ENCODE assay signal across 27 mouse cellular contexts in the genomic region with DNA sequence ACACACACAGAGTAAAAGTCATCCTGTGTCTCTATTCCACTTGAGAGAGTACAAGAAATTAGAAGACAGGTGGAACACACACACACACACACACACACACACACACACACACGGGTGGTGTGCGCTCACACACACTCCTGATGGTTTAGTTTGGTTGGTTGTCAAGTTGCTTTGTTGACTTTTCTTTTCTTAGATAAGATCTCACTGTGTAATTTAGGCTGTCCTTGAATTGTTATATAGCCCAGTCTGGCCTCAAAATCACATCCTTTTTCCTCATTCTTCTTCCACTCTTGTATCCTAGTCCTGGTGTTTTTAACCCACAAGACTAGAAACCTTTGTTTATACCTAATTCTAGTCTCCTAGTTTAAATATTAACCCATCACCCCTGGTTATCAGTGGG.
DNase-seq lines count a peak whose midpoint lies in the region; ATAC-seq and TF ChIP-seq lines count a peak whose summit lies in the region.
"Had no signal": no experiment of that assay in that cellular context is flagged by ENCODE, and none has a peak within 500 bp of the region (broad histone marks: within the 10 kb centered on the region; RNA-seq: fewer than 3 reads in every experiment).

No protein-coding gene starts in this region.

- H3K9ac ChIP-seq in liver, adult 2 months (ENCODE audit: low read depth, low read length) = no peak overlapping the region
- no peak overlapping the region for H3K9ac ChIP-seq in liver, embryonic 12.5 days
- no peak overlapping the region for H3K9ac ChIP-seq in stomach, embryonic 14.5 days (replicated peaks; ENCODE audit: low read depth, low read length)
- H3K9ac ChIP-seq: embryonic facial prominence, embryonic 12.5 days; forebrain, embryonic 12.5 days; limb, embryonic 12.5 days; midbrain, embryonic 12.5 days had no signal

- DNase-seq in liver, adult 2 months (ENCODE audit: extremely low read depth, low read depth, low spot score) = peak; percentile 55
- no peak for DNase-seq in liver
- DNase-seq in left cerebral cortex, adult 2 months (ENCODE audit: extremely low spot score in 1 of 2, low spot score in 2 of 2) = no peak
- DNase-seq in retina, embryonic 14.5 days (ENCODE audit: low spot score) = no peak
- DNase-seq: adrenal gland, postnatal 10 days; cerebellum, adult 2 months; cerebellum, postnatal 25 days; gastrocnemius, postnatal 10 days; heart, adult 11 months; kidney, adult 18-20 months; kidney, postnatal 10 days; lung, adult 18-20 months; lung, postnatal 14 days; thymus, postnatal 25 days had no signal

- ATAC-seq in liver, embryonic 12.5 days = no peak
- ATAC-seq in stomach, embryonic 14.5 days (ENCODE audit: insufficient number of reproducible peaks, insufficient read depth, low FRiP score, low read depth) = 0 out of 2 replicates have a peak, but pooled peaks have one; percentile 33
- ATAC-seq in activated CD4-positive, CD25-positive, alpha-beta regulatory T cell, adult 4 months = no peak
- ATAC-seq: hindbrain, embryonic 16.5 days; Patski had no signal

- no peaks in the 10 kb centered on the region for H3K36me3 ChIP-seq in liver, adult 2 months (ENCODE audit: control insufficient read depth, insufficient read depth, low read length)
- peaks cover 33% of the 10 kb centered on the region for H3K36me3 ChIP-seq in liver, embryonic 12.5 days
- no peaks in the 10 kb centered on the region for H3K36me3 ChIP-seq in stomach, embryonic 14.5 days (ENCODE audit: control insufficient read depth, insufficient read depth, low read length)
- H3K36me3 ChIP-seq: embryonic facial prominence, embryonic 12.5 days; forebrain, embryonic 12.5 days; hindbrain, embryonic 10.5 days; limb, embryonic 12.5 days; midbrain, embryonic 12.5 days had no signal

- no peak overlapping the region for H3K4me2 ChIP-seq in liver, embryonic 12.5 days
- no peak overlapping the region for H3K4me2 ChIP-seq in stomach, embryonic 14.5 days (replicated peaks; ENCODE audit: low read depth, low read length)
- H3K4me2 ChIP-seq: embryonic facial prominence, embryonic 12.5 days; forebrain, embryonic 12.5 days; heart, embryonic 11.5 days; limb, embryonic 12.5 days; midbrain, embryonic 12.5 days had no signal

- intact Hi-C loops in left cerebral cortex, adult 2 months (cut with DNase I) = no loop called here

- no peak overlapping the region for H3K27ac ChIP-seq in liver, adult 2 months (replicated peaks; ENCODE audit: insufficient read depth, low read depth, low read length)
- peak overlapping the region; percentile 96 for H3K27ac ChIP-seq in embryonic fibroblast, embryonic 13.5 days (ENCODE audit: insufficient read depth, low read length)
- peak overlapping the region; percentile 79 for H3K27ac ChIP-seq in liver, embryonic 12.5 days
- no peak overlapping the region for H3K27ac ChIP-seq in stomach, embryonic 14.5 days (ENCODE audit: low read length)
- no peak overlapping the region; the same call in 1 of the 2 replicates for H3K27ac ChIP-seq in left cerebral cortex, adult 2 months
- H3K27ac ChIP-seq: embryonic facial prominence, embryonic 12.5 days; forebrain, embryonic 12.5 days; hindbrain, embryonic 10.5 days; limb, embryonic 12.5 days; midbrain, embryonic 12.5 days had no signal

- TF ChIP-seq POLR2A in liver, adult 2 months (IDR thresholded peaks at IDR 0.05; ENCODE audit: extremely low read depth, insufficient read depth, low read length) = no peak
- no peak for TF ChIP-seq POLR2A in embryonic fibroblast, embryonic 13.5 days (IDR thresholded peaks at IDR 0.05; ENCODE audit: low read depth, low read length)

- 4% methylated on average over 2 of the region's 2 CpGs for WGBS in liver, adult 2 months
- WGBS in liver, embryonic 12.5 days (ENCODE audit: insufficient replicate concordance) = 69% methylated on average over 2 of the region's 2 CpGs
- WGBS in stomach, embryonic 14.5 days = 49% methylated on average over 2 of the region's 2 CpGs

- no peaks in the 10 kb centered on the region for H3K9me3 ChIP-seq in liver, embryonic 12.5 days (replicated peaks)
- H3K9me3 ChIP-seq in stomach, embryonic 14.5 days (ENCODE audit: control insufficient read depth, low read depth, low read length) = no peaks in the 10 kb centered on the region
- H3K9me3 ChIP-seq: embryonic facial prominence, embryonic 12.5 days; forebrain, embryonic 12.5 days; hindbrain, embryonic 10.5 days; limb, embryonic 12.5 days; midbrain, embryonic 12.5 days had no signal

- no peaks in the 10 kb centered on the region for H3K4me1 ChIP-seq in liver, adult 2 months (ENCODE audit: control insufficient read depth, insufficient read depth, low read length)
- H3K4me1 ChIP-seq in embryonic fibroblast, embryonic 13.5 days (ENCODE audit: control insufficient read depth, insufficient read depth, low read length) = peaks cover 18% of the 10 kb centered on the region
- peaks cover 63% of the 10 kb centered on the region for H3K4me1 ChIP-seq in liver, embryonic 12.5 days
- peaks cover 9% of the 10 kb centered on the region; the same call in 1 of the 2 replicates for H3K4me1 ChIP-seq in stomach, embryonic 14.5 days (ENCODE audit: control insufficient read depth, insufficient read depth, low read length)
- H3K4me1 ChIP-seq: embryonic facial prominence, embryonic 12.5 days; forebrain, embryonic 12.5 days; hindbrain, embryonic 10.5 days; midbrain, embryonic 12.5 days had no signal

- no peaks in the 10 kb centered on the region for H3K27me3 ChIP-seq in liver, adult 2 months (ENCODE audit: control insufficient read depth, insufficient read depth, low read length)
- no peaks in the 10 kb centered on the region for H3K27me3 ChIP-seq in liver, embryonic 12.5 days (replicated peaks)
- H3K27me3 ChIP-seq in stomach, embryonic 14.5 days (ENCODE audit: control insufficient read depth, insufficient read depth, low read length) = no peaks in the 10 kb centered on the region
- H3K27me3 ChIP-seq: embryonic facial prominence, embryonic 12.5 days; forebrain, embryonic 12.5 days; limb, embryonic 12.5 days; midbrain, embryonic 12.5 days; Patski had no signal

- H3K4me3 ChIP-seq in liver, adult 2 months (ENCODE audit: insufficient read depth, low read depth, low read length) = no peak overlapping the region
- H3K4me3 ChIP-seq in embryonic fibroblast, embryonic 13.5 days (ENCODE audit: insufficient read depth, low read length) = no peak overlapping the region
- H3K4me3 ChIP-seq in liver, embryonic 12.5 days = no peak overlapping the region
- H3K4me3 ChIP-seq in stomach, embryonic 14.5 days (ENCODE audit: low read depth, low read length) = no peak overlapping the region
- no peak overlapping the region for H3K4me3 ChIP-seq in left cerebral cortex, adult 2 months
- H3K4me3 ChIP-seq: embryonic facial prominence, embryonic 12.5 days; erythroblast, embryonic 14.5 days; forebrain, embryonic 12.5 days; hindbrain, embryonic 10.5 days; limb, embryonic 12.5 days; midbrain, embryonic 12.5 days had no signal

- no peak for TF ChIP-seq CTCF in liver, adult 2 months (IDR thresholded peaks at IDR 0.05; ENCODE audit: low read depth, low read length)
- no peak for TF ChIP-seq CTCF in embryonic fibroblast, embryonic 13.5 days (IDR thresholded peaks at IDR 0.05; ENCODE audit: borderline replicate concordance, insufficient read depth, low read length)
- TF ChIP-seq CTCF in left cerebral cortex, adult 2 months (IDR thresholded peaks at IDR 0.05) = no peak

- H3K79me2 ChIP-seq in liver, adult 2 months (ENCODE audit: control insufficient read depth, insufficient read depth, low read length) = peaks cover 4% of the 10 kb centered on the region; the same call in 1 of the 2 replicates

Comparison
In these comparisons a context has a peak if more than half of its experiments do, and no peak if none do; other contexts are left out.
1. H3K27ac ChIP-seq: peak in embryonic fibroblast, embryonic 13.5 days (single experiment) and liver, embryonic 12.5 days (single experiment); none in liver, adult 2 months (single experiment), stomach, embryonic 14.5 days (single experiment) and left cerebral cortex, adult 2 months (single experiment).